In the genomic region with DNA sequence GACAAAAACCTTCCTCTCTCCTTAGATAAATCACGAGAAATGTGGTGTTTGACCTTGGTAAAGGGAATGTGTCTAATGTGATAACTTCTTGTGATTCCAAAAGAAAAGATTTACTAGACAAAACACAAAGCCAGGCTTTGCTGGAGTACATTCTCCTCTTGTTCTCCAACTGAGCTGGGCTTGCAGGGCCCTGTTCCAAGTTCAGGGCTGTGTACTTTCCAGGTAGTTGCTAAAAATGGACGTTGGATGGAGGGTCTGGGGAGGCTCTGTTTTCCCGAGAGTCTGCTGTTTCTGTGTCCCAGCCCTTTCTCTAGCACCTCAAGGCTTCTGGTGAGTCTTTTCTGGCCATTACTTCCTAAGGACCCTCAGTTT, we compare ENCODE assay signal across 11 mouse cellular contexts. TPM values are rescaled to one million over a fixed set of nuclear protein-coding genes. Genes with fewer than 3 reads are reported as not detected.
A peak's percentile ranks its signal among the peaks of the same experiment; 100 is the strongest.
DNase-seq lines count a peak whose midpoint lies in the region; ATAC-seq and TF ChIP-seq lines count a peak whose summit lies in the region.
"Had no signal": no experiment of that assay in that cellular context is flagged by ENCODE, and none has a peak within 500 bp of the region (broad histone marks: within the 10 kb centered on the region; RNA-seq: fewer than 3 reads in every experiment).

No protein-coding gene starts in this region.

- WGBS in heart, embryonic 12.5 days, result 7% methylated on average over 3 of the region's 3 CpGs
- WGBS in liver, embryonic 16.5 days (ENCODE audit: insufficient replicate concordance), result 8% methylated on average over 3 of the region's 3 CpGs

- H3K4me1 ChIP-seq in bone marrow macrophage, adult 2 months (ENCODE audit: control insufficient read depth, insufficient read depth, low read length), result peaks cover 53% of the 10 kb centered on the region
- H3K4me1 ChIP-seq in heart, embryonic 12.5 days (replicated peaks), result peaks cover 66% of the 10 kb centered on the region
- peaks cover 68% of the 10 kb centered on the region for H3K4me1 ChIP-seq in liver, embryonic 16.5 days (ENCODE audit: control insufficient read depth, low read depth, low read length)

- no peaks in the 10 kb centered on the region for H3K27me3 ChIP-seq in heart, embryonic 12.5 days (replicated peaks)
- H3K27me3 ChIP-seq in liver, embryonic 16.5 days (ENCODE audit: control insufficient read depth, insufficient read depth, low read depth, low read length), result no peaks in the 10 kb centered on the region

- H3K9ac ChIP-seq in heart, embryonic 12.5 days, result peak overlapping the region; percentile 92
- H3K9ac ChIP-seq in liver, embryonic 16.5 days (ENCODE audit: low read depth, low read length), result peak overlapping the region; percentile 99

- peak overlapping the region; percentile 97 for H3K4me2 ChIP-seq in heart, embryonic 12.5 days
- H3K4me2 ChIP-seq in liver, embryonic 16.5 days (ENCODE audit: low read depth, low read length), result peak overlapping the region; percentile 77

- ATAC-seq in heart, embryonic 12.5 days (ENCODE audit: insufficient number of reproducible peaks, low FRiP score), result no peak
- no peak for ATAC-seq in liver, embryonic 16.5 days (ENCODE audit: low read depth)
- no peak for ATAC-seq in megakaryocyte progenitor cell, adult 5-6 weeks (replicated peaks; ENCODE audit: poor library complexity)

- peak overlapping the region; percentile 58 for H3K27ac ChIP-seq in bone marrow macrophage, adult 2 months (ENCODE audit: insufficient read depth, low read depth, low read length)
- peak overlapping the region; percentile 97 for H3K27ac ChIP-seq in heart, embryonic 12.5 days (ENCODE audit: poor library complexity, severe bottlenecking)
- peak overlapping the region; percentile 98 for H3K27ac ChIP-seq in liver, embryonic 16.5 days (ENCODE audit: low read length)

- TF ChIP-seq CTCF in bone marrow macrophage, adult 2 months (IDR thresholded peaks at IDR 0.05; ENCODE audit: low read depth, low read length), result no peak

- no peak for TF ChIP-seq POLR2A in bone marrow macrophage, adult 2 months (IDR thresholded peaks at IDR 0.05; ENCODE audit: borderline replicate concordance, low read depth, low read length)

- peak; percentile 49 to 60 for DNase-seq in kidney, postnatal 25 days
- no peak for DNase-seq in kidney, adult 8-10 months
- no peak for DNase-seq in embryo, embryonic 9.5 days (ENCODE audit: extremely low spot score)
- DNase-seq in embryo, embryonic 10.5 days (ENCODE audit: low spot score), result no peak

- no peaks in the 10 kb centered on the region for H3K9me3 ChIP-seq in heart, embryonic 12.5 days (replicated peaks)
- no peaks in the 10 kb centered on the region for H3K9me3 ChIP-seq in liver, embryonic 16.5 days (replicated peaks; ENCODE audit: control insufficient read depth, low read length)

- H3K36me3 ChIP-seq in heart, embryonic 12.5 days, result no peaks in the 10 kb centered on the region
- H3K36me3 ChIP-seq in liver, embryonic 16.5 days (ENCODE audit: control insufficient read depth, insufficient read depth), result peaks cover 9% of the 10 kb centered on the region

- peak overlapping the region; percentile 93 for H3K4me3 ChIP-seq in bone marrow macrophage, adult 2 months (ENCODE audit: insufficient read depth, low read length)
- H3K4me3 ChIP-seq in heart, embryonic 12.5 days, result peak overlapping the region; percentile 87
- H3K4me3 ChIP-seq in liver, embryonic 16.5 days (ENCODE audit: low read depth, low read length), result peak overlapping the region; percentile 99

RNA-seq across cellular contexts. Expression of a gene that starts 1.6 kb away (rescaled TPM):
- 13.5 and 15.7 TPM in 2 replicates for polyA plus RNA-seq in bone marrow macrophage, adult 2 months (2012; ENCODE audit: insufficient read depth, insufficient read length, missing spikeins)
- polyA plus RNA-seq in heart, embryonic 12.5 days (2016; fragmentation: Nextera tagmentation; extraction: Ambion mirVana), result 24.4 and 25.2 TPM in 2 replicates
- polyA plus RNA-seq in liver, embryonic 16.5 days (2015; fragmentation: Nextera tagmentation; extraction: Ambion mirVana), result 43.3 and 44.6 TPM in 2 replicates
- total RNA-seq in megakaryocyte progenitor cell, adult 5-6 weeks (2015), result 11.0 and 13.4 TPM in 2 replicates
- total RNA-seq in megakaryocyte progenitor cell, adult 5-6 weeks (2017), result 22.7 and 27.0 TPM in 2 replicates

RNA-seq across cellular contexts. Expression of a gene that starts 17.5 kb away (rescaled TPM):
- polyA plus RNA-seq in bone marrow macrophage, adult 2 months (2012; ENCODE audit: insufficient read depth, insufficient read length, missing spikeins), result 27.3 and 29.8 TPM in 2 replicates
- 24.2 and 32.7 TPM in 2 replicates for polyA plus RNA-seq in heart, embryonic 12.5 days (2016; fragmentation: Nextera tagmentation; extraction: Ambion mirVana)
- polyA plus RNA-seq in liver, embryonic 16.5 days (2015; fragmentation: Nextera tagmentation; extraction: Ambion mirVana), result 10.4 and 11.2 TPM in 2 replicates
- total RNA-seq in megakaryocyte progenitor cell, adult 5-6 weeks (2015), result 63.8 and 65.1 TPM in 2 replicates
- total RNA-seq in megakaryocyte progenitor cell, adult 5-6 weeks (2017), result 41.0 and 47.0 TPM in 2 replicates

RNA-seq across cellular contexts. Expression of a gene that starts 26.8 kb away (rescaled TPM):
- not detected in 2 replicates for polyA plus RNA-seq in bone marrow macrophage, adult 2 months (2012; ENCODE audit: insufficient read depth, insufficient read length, missing spikeins)
- polyA plus RNA-seq in heart, embryonic 12.5 days (2016; fragmentation: Nextera tagmentation; extraction: Ambion mirVana), result 0.41 and 0.42 TPM in 2 replicates
- 0.95 and 1.7 TPM in 2 replicates for polyA plus RNA-seq in liver, embryonic 16.5 days (2015; fragmentation: Nextera tagmentation; extraction: Ambion mirVana)
- 0.10 TPM in 1 of 2 replicates, not detected in the other for total RNA-seq in megakaryocyte progenitor cell, adult 5-6 weeks (2015)
- total RNA-seq in megakaryocyte progenitor cell, adult 5-6 weeks (2017), result not detected in 2 replicates

RNA-seq across cellular contexts. Expression of a gene that starts 33.3 kb away (rescaled TPM):
- polyA plus RNA-seq in bone marrow macrophage, adult 2 months (2012; ENCODE audit: insufficient read depth, insufficient read length, missing spikeins), result not detected in 2 replicates
- polyA plus RNA-seq in heart, embryonic 12.5 days (2016; fragmentation: Nextera tagmentation; extraction: Ambion mirVana), result not detected in 2 replicates
- polyA plus RNA-seq in liver, embryonic 16.5 days (2015; fragmentation: Nextera tagmentation; extraction: Ambion mirVana), result 0.14 TPM in 1 of 2 replicates, not detected in the other
- not detected in 2 replicates for total RNA-seq in megakaryocyte progenitor cell, adult 5-6 weeks (2015)
- not detected in 2 replicates for total RNA-seq in megakaryocyte progenitor cell, adult 5-6 weeks (2017)
- total RNA-seq: common myeloid progenitor, adult 5-6 weeks had no signal
- polyA plus RNA-seq: kidney, embryonic 14.5 days; urinary bladder, adult 2 months had no signal

RNA-seq across cellular contexts. Expression of a gene that starts 33.7 kb away (rescaled TPM):
- polyA plus RNA-seq in bone marrow macrophage, adult 2 months (2012; ENCODE audit: insufficient read depth, insufficient read length, missing spikeins), result 13.0 and 17.8 TPM in 2 replicates
- polyA plus RNA-seq in heart, embryonic 12.5 days (2016; fragmentation: Nextera tagmentation; extraction: Ambion mirVana), result 39.1 and 42.3 TPM in 2 replicates
- polyA plus RNA-seq in liver, embryonic 16.5 days (2015; fragmentation: Nextera tagmentation; extraction: Ambion mirVana), result 35.6 and 37.7 TPM in 2 replicates
- 27.3 and 30.9 TPM in 2 replicates for total RNA-seq in megakaryocyte progenitor cell, adult 5-6 weeks (2015)
- total RNA-seq in megakaryocyte progenitor cell, adult 5-6 weeks (2017), result 24.6 and 32.5 TPM in 2 replicates

Comparison
In these comparisons a context has a peak if more than half of its experiments do, and no peak if none do; other contexts are left out.
1. DNase-seq: peak in kidney, postnatal 25 days (2 of 2); none in kidney, adult 8-10 months (0 of 2), embryo, embryonic 9.5 days (single experiment) and embryo, embryonic 10.5 days (single experiment).
2. Peak in every context shown above with its lines, with median percentiles within 50 percentile points of each other: H3K27ac ChIP-seq and H3K4me3 ChIP-seq.